Mouse (Mus musculus): ENCODE results near the gene Mpnd. TPM values are rescaled to one million over a fixed set of nuclear protein-coding genes. Genes with fewer than 3 reads are reported as not detected.
A peak's percentile ranks its signal among the peaks of the same experiment; 100 is the strongest.

Mpnd gene
- polyA plus RNA-seq, 1 experiment = 92.1 TPM

DNA sequence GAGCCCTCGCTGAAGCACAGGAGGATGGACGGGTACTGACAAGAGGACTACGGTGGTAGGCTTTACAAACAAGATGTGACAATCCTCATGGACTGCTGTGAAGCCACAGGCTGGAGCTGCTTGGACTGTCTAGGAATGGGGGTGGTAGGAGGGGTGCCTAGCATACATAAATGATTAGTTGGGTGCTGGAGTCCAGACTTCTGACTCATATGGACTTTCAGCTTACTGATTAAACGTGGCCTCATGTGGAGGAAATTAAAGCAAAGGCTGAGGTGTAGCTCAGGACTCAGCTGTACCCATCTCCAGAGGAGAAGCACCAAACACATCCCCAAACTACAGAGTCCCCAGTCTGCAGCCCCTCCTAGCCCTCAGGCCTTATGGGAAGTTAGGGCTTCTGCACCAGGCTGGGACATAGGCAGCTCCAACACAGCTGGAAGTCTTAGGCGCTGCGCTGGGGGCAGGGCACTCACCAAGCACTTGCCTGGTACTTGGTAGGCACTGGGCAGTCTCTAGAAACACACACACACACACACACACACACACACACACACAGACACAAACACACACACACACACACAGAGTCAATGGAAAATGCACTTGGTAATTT, 26.7 kb downstream of the Mpnd start:
- TF ChIP-seq MAX (IDR thresholded peaks at IDR 0.05; ENCODE audit: low read depth) (no peak), MYOG (IDR thresholded peaks at IDR 0.05; ENCODE audit: control insufficient read depth in 1 of 3, insufficient read depth in 1 of 3, insufficient read length in 2 of 3, low read depth in 2 of 3) (no peak), TCF12 (IDR thresholded peaks at IDR 0.05; ENCODE audit: insufficient read depth, poor library complexity, severe bottlenecking) (no peak)
- Histone ChIP-seq H3K4me2 (ENCODE audit: low read depth) (peak overlapping the region; percentile 35), H3K4me3 (no peak overlapping the region), H3ac (ENCODE audit: control insufficient read depth, insufficient read length) (no peak overlapping the region), H3K27me3 (ENCODE audit: control insufficient read depth, insufficient read depth, insufficient read length) (no peaks in the 10 kb centered on the region), H3K36me3 (ENCODE audit: control insufficient read depth, insufficient read depth) (peaks cover 5% of the 10 kb centered on the region), H3K79me2 (ENCODE audit: control insufficient read depth, insufficient read depth) (peaks cover 89% of the 10 kb centered on the region)

- no peak overlapping the region for H3K4me2 ChIP-seq (ENCODE audit: low read depth)
- H3K36me3 ChIP-seq (ENCODE audit: control insufficient read depth, insufficient read depth) = peaks cover 5% of the 10 kb centered on the region
- H3K27me3 ChIP-seq (ENCODE audit: control insufficient read depth, insufficient read depth, insufficient read length) = no peaks in the 10 kb centered on the region
- peaks cover 83% of the 10 kb centered on the region for H3K79me2 ChIP-seq (ENCODE audit: control insufficient read depth, insufficient read depth)
- no peak overlapping the region for H3ac ChIP-seq (ENCODE audit: control insufficient read depth, insufficient read length)
- TF ChIP-seq REST (IDR thresholded peaks at IDR 0.05; ENCODE audit: insufficient read depth, insufficient read length) (no peak), MAX (IDR thresholded peaks at IDR 0.05; ENCODE audit: low read depth) (no peak), TCF12 (IDR thresholded peaks at IDR 0.05; ENCODE audit: insufficient read depth, poor library complexity, severe bottlenecking) (no peak), SRF (IDR thresholded peaks at IDR 0.05; ENCODE audit: control insufficient read depth, insufficient read length, low read depth) (no peak), TCF3 (IDR thresholded peaks at IDR 0.05; ENCODE audit: insufficient read length, low read depth) (no peak), E2F4 (IDR thresholded peaks at IDR 0.05; ENCODE audit: insufficient read depth) (no peak), CEBPB (IDR thresholded peaks at IDR 0.05; ENCODE audit: insufficient read depth, poor library complexity, severe bottlenecking) (no peak), MYOD1 (IDR thresholded peaks at IDR 0.05; ENCODE audit: control insufficient read depth in 1 of 3, insufficient read length in 2 of 3, low read depth in 2 of 3) (no peak), POLR2A (IDR thresholded peaks at IDR 0.05; ENCODE audit: insufficient read length, low read depth) (no peak), POLR2AphosphoS2 (IDR thresholded peaks at IDR 0.05; ENCODE audit: insufficient read length, low read depth) (no peak), USF1 (IDR thresholded peaks at IDR 0.05; ENCODE audit: low read depth) (no peak), MYOG (IDR thresholded peaks at IDR 0.05; ENCODE audit: control insufficient read depth in 1 of 3, insufficient read depth in 1 of 3, insufficient read length in 2 of 3, low read depth in 2 of 3) (no peak)
- no peak overlapping the region for H3K4me3 ChIP-seq
Measured at GRCm38 (mm10) chr17:56032831-56033230, 27.3 kb downstream of the Mpnd start.

GRCm38 (mm10) chr17:56034040-56034725, 28.7 kb downstream of the Mpnd start:
- H3K4me2 ChIP-seq (ENCODE audit: low read depth) = peak overlapping the region; percentile 91
- peak overlapping the region; percentile 80 for H3K4me3 ChIP-seq
- H3ac ChIP-seq (ENCODE audit: control insufficient read depth, insufficient read length) = peak overlapping the region; percentile 4

DNA sequence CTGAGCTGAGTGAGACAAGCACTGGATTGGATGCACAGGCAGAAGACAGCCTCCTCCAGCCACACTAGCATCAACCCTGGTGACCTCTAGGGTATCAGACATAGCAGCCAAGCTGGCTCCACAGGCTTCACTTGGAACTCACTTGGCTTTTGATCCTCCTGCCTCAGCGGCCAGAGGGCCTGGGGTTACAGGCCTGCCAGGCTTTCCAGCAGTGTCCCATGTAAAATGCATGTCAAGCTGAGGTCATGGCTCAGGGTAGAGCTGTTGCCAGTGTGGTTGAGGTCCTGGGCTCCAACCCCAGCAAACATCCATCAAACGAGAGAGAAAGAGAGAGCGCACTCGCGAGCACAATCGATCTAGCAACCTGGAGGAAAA, 29.2 kb downstream of the Mpnd start:
- Histone ChIP-seq H3K4me2 (ENCODE audit: low read depth) (peak overlapping the region; percentile 91), H3K36me3 (ENCODE audit: control insufficient read depth, insufficient read depth) (peaks cover 5% of the 10 kb centered on the region), H3K79me2 (ENCODE audit: control insufficient read depth, insufficient read depth) (peaks cover 64% of the 10 kb centered on the region), H3K4me3 (peak overlapping the region; percentile 80), H3ac (ENCODE audit: control insufficient read depth, insufficient read length) (peak overlapping the region; percentile 4), H3K27me3 (ENCODE audit: control insufficient read depth, insufficient read depth, insufficient read length) (no peaks in the 10 kb centered on the region)
- TF ChIP-seq TCF12 (IDR thresholded peaks at IDR 0.05; ENCODE audit: insufficient read depth, poor library complexity, severe bottlenecking) (no peak), E2F4 (IDR thresholded peaks at IDR 0.05; ENCODE audit: insufficient read depth) (no peak), MYOG (IDR thresholded peaks at IDR 0.05; ENCODE audit: control insufficient read depth in 1 of 3, insufficient read depth in 1 of 3, insufficient read length in 2 of 3, low read depth in 2 of 3) (no peak)

More at GRCm38 (mm10) chr17:56034040-56034725, 28.7 kb downstream of the Mpnd start:
- Histone ChIP-seq H3K27me3 (ENCODE audit: control insufficient read depth, insufficient read depth, insufficient read length) (no peaks in the 10 kb centered on the region), H3K36me3 (ENCODE audit: control insufficient read depth, insufficient read depth) (peaks cover 5% of the 10 kb centered on the region), H3K79me2 (ENCODE audit: control insufficient read depth, insufficient read depth) (peaks cover 69% of the 10 kb centered on the region)
- TF ChIP-seq MYOD1 (IDR thresholded peaks at IDR 0.05; ENCODE audit: control insufficient read depth in 1 of 3, insufficient read length in 2 of 3, low read depth in 2 of 3) (peak; percentile 72 to 81 (median 79)), USF1 (IDR thresholded peaks at IDR 0.05; ENCODE audit: low read depth) (no peak), MYOG (IDR thresholded peaks at IDR 0.05; ENCODE audit: control insufficient read depth in 1 of 3, insufficient read depth in 1 of 3, insufficient read length in 2 of 3, low read depth in 2 of 3) (peak in 1 of 3 experiments; percentile 58)

GRCm38 (mm10) chr17:56035216-56035615, 29.7 kb downstream of the Mpnd start:
- Histone ChIP-seq H3K4me2 (ENCODE audit: low read depth) (peak overlapping the region; percentile 91), H3K27me3 (ENCODE audit: control insufficient read depth, insufficient read depth, insufficient read length) (no peaks in the 10 kb centered on the region), H3K36me3 (ENCODE audit: control insufficient read depth, insufficient read depth) (peaks cover 3% of the 10 kb centered on the region), H3K4me3 (peak overlapping the region; percentile 80), H3K79me2 (ENCODE audit: control insufficient read depth, insufficient read depth) (peaks cover 59% of the 10 kb centered on the region), H3ac (ENCODE audit: control insufficient read depth, insufficient read length) (peak overlapping the region; percentile 4)
- TF ChIP-seq E2F4 (IDR thresholded peaks at IDR 0.05; ENCODE audit: insufficient read depth) (no peak), USF1 (IDR thresholded peaks at IDR 0.05; ENCODE audit: low read depth) (no peak), SRF (IDR thresholded peaks at IDR 0.05; ENCODE audit: control insufficient read depth, insufficient read length, low read depth) (no peak), CEBPB (IDR thresholded peaks at IDR 0.05; ENCODE audit: insufficient read depth, poor library complexity, severe bottlenecking) (no peak), MYOD1 (IDR thresholded peaks at IDR 0.05; ENCODE audit: control insufficient read depth in 1 of 3, insufficient read length in 2 of 3, low read depth in 2 of 3) (no peak), TCF3 (IDR thresholded peaks at IDR 0.05; ENCODE audit: insufficient read length, low read depth) (no peak), REST (IDR thresholded peaks at IDR 0.05; ENCODE audit: insufficient read depth, insufficient read length) (no peak), MYOG (IDR thresholded peaks at IDR 0.05; ENCODE audit: control insufficient read depth in 1 of 3, insufficient read depth in 1 of 3, insufficient read length in 2 of 3, low read depth in 2 of 3) (no peak), TCF12 (IDR thresholded peaks at IDR 0.05; ENCODE audit: insufficient read depth, poor library complexity, severe bottlenecking) (no peak), POLR2AphosphoS2 (IDR thresholded peaks at IDR 0.05; ENCODE audit: insufficient read length, low read depth) (no peak), MAX (IDR thresholded peaks at IDR 0.05; ENCODE audit: low read depth) (no peak), POLR2A (IDR thresholded peaks at IDR 0.05; ENCODE audit: insufficient read length, low read depth) (no peak)

Measured in myocyte (in vitro differentiated cells).